Comparison of ENCODE assay signal across 14 mouse cellular contexts in the genomic region with DNA sequence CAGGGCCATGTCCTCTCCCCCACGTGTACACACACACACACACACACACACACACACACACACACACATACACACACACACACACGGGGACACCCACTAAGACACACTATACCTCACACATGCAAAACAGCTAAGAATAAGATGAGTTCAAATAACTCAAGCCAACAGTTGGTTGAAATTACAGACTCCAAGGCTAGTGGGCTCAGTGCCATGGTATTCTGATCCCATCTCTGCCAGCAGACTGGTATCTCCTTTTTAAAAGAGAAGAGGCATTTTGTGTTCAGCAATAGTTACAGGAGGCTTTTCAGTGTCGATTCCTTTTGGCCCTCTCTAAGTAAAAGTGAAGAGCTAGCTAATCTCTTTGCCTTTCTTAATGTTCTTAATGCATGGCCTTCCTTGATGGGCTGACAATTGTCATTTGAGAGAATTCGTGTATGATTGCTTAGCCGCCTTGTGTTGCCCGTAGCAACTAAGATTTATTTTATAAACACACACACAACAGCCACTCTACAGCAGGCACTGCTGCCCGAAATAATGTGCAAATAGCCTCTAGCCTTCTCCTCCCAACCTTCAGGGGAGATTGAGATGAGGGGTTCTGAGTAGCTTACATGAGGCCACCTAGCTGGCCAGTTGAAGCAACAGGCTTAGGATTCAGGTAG.
A peak's percentile ranks its signal among the peaks of the same experiment; 100 is the strongest.
DNase-seq lines count a peak whose midpoint lies in the region; ATAC-seq and TF ChIP-seq lines count a peak whose summit lies in the region.
"Had no signal": no experiment of that assay in that cellular context is flagged by ENCODE, and none has a peak within 500 bp of the region (broad histone marks: within the 10 kb centered on the region; RNA-seq: fewer than 3 reads in every experiment).

No protein-coding gene starts in this region.

- peak; percentile 22 to 35 for DNase-seq in cerebellum, postnatal 10 days
- no peak for DNase-seq in cerebellum, postnatal 4 days (ENCODE audit: low spot score in 2 of 2)
- peak; percentile 52 for DNase-seq in limb, embryonic 14.5 days (ENCODE audit: low spot score)
- DNase-seq in limb, embryonic 10.5 days (ENCODE audit: low spot score) = no peak
- peak; percentile 24 for DNase-seq in adrenal gland, adult 8-10 months
- DNase-seq in lung, postnatal 36 days = peak; percentile 31
- no peak for DNase-seq in testis, postnatal 10 days (ENCODE audit: low spot score)
- DNase-seq: cerebellum, adult 9-11 months; kidney, adult 8-10 months had no signal

- H3K36me3 ChIP-seq in limb, embryonic 14.5 days (ENCODE audit: control insufficient read depth, insufficient read depth, low read length) = no peaks in the 10 kb centered on the region
- H3K36me3 ChIP-seq in limb, embryonic 10.5 days = no peaks in the 10 kb centered on the region
- H3K36me3 ChIP-seq: heart, embryonic 13.5 days; hindbrain, embryonic 12.5 days had no signal

- H3K4me2 ChIP-seq in limb, embryonic 14.5 days (replicated peaks; ENCODE audit: low read depth, low read length, severe bottlenecking) = no peak overlapping the region
- H3K4me2 ChIP-seq: heart, embryonic 13.5 days; hindbrain, embryonic 12.5 days; liver, embryonic 11.5 days had no signal

- no peak overlapping the region for H3K4me3 ChIP-seq in limb, embryonic 14.5 days (replicated peaks; ENCODE audit: low read length)
- no peak overlapping the region for H3K4me3 ChIP-seq in limb, embryonic 10.5 days
- H3K4me3 ChIP-seq: heart, embryonic 13.5 days; hindbrain, embryonic 12.5 days; megakaryocyte, embryonic 14.5 days had no signal

- TF ChIP-seq POLR2A in limb, embryonic 14.5 days (IDR thresholded peaks at IDR 0.05; ENCODE audit: borderline replicate concordance, extremely low read depth, insufficient read depth, insufficient read length) = no peak

- H3K9ac ChIP-seq in limb, embryonic 14.5 days (ENCODE audit: low read depth, low read length, severe bottlenecking) = no peak overlapping the region
- H3K9ac ChIP-seq: heart, embryonic 13.5 days; hindbrain, embryonic 12.5 days had no signal

- peaks cover 3% of the 10 kb centered on the region for H3K4me1 ChIP-seq in limb, embryonic 14.5 days (ENCODE audit: control insufficient read depth, insufficient read depth, low read length)
- H3K4me1 ChIP-seq in limb, embryonic 10.5 days = peaks cover 5% of the 10 kb centered on the region
- H3K4me1 ChIP-seq: hindbrain, embryonic 12.5 days; megakaryocyte, embryonic 14.5 days had no signal

- WGBS in limb, embryonic 14.5 days = 76% methylated on average over 7 of the region's 7 CpGs
- WGBS in limb, embryonic 10.5 days = 92% methylated on average over 7 of the region's 7 CpGs

- no peaks in the 10 kb centered on the region for H3K9me3 ChIP-seq in limb, embryonic 14.5 days (ENCODE audit: control insufficient read depth, low read length)
- no peaks in the 10 kb centered on the region for H3K9me3 ChIP-seq in limb, embryonic 10.5 days (replicated peaks)
- H3K9me3 ChIP-seq: heart, embryonic 13.5 days; hindbrain, embryonic 12.5 days had no signal

- H3K27ac ChIP-seq in limb, embryonic 14.5 days (replicated peaks; ENCODE audit: low read depth, low read length) = no peak overlapping the region
- no peak overlapping the region for H3K27ac ChIP-seq in limb, embryonic 10.5 days
- H3K27ac ChIP-seq: heart, embryonic 13.5 days; hindbrain, embryonic 12.5 days had no signal

- no peak for ATAC-seq in limb, embryonic 14.5 days (ENCODE audit: low FRiP score, low read depth)
- ATAC-seq in megakaryocyte, adult 5-6 weeks (ENCODE audit: poor library complexity, severe bottlenecking) = no peak

- no peaks in the 10 kb centered on the region for H3K27me3 ChIP-seq in limb, embryonic 14.5 days (ENCODE audit: control insufficient read depth, insufficient read depth, low read length)
- H3K27me3 ChIP-seq in limb, embryonic 10.5 days (ENCODE audit: low read depth, poor library complexity, severe bottlenecking) = no peaks in the 10 kb centered on the region
- H3K27me3 ChIP-seq: heart, embryonic 13.5 days; hindbrain, embryonic 12.5 days; megakaryocyte, embryonic 14.5 days had no signal

Comparison
In these comparisons a context has a peak if more than half of its experiments do, and no peak if none do; other contexts are left out.
1. DNase-seq: peak in cerebellum, postnatal 10 days (2 of 2), limb, embryonic 14.5 days (single experiment), adrenal gland, adult 8-10 months (single experiment) and lung, postnatal 36 days (single experiment); none in cerebellum, postnatal 4 days (0 of 2), limb, embryonic 10.5 days (single experiment) and testis, postnatal 10 days (single experiment).